Mouse (Mus musculus): ENCODE data around the gene Cadm3. TPM values are rescaled to one million over a fixed set of nuclear protein-coding genes. Genes with fewer than 3 reads are reported as not detected.

Cadm3 gene
- polyA plus RNA-seq, 1 experiment from 2014 or later: 0.26 TPM

DNA sequence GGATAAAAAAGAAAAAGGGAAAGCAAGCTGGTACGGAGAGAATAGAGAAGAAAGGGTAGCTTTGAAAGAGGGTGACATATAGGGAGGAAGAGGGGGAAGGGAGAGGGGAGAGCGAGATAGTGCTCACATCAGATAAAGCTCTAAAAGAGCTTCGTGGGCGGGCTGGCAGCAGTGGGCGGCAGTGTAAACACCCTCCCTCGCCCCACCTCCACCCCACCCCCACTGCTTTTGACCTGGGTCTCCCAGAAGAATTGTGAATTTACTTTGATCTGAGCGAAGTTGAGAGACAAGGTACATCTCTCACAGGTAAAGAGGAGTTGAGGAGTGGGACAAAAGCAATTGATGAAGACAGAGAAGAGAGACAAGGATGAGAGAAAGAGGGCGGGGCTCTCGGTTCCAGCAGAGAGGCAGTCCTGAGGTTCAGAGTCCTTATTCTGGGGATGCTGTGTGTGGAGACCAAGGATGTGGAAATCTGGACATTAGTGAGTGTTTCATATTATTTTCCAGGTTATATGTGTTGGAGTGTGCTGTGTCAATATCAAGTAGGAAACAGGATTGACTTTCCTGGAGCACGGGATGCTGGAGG lies 17.0 kb downstream of the Cadm3 start, which contains the start of gene Aim2:
Gene Aim2 (plus strand): TSS at position 508 of the 586 bp plus-strand sequence.
- no peaks in the 10 kb centered on the region for H3K36me3 ChIP-seq (ENCODE audit: insufficient read depth, low read length)
- no peaks in the 10 kb centered on the region for H3K9me3 ChIP-seq (ENCODE audit: low read length)
- no peaks in the 10 kb centered on the region for H3K4me1 ChIP-seq (ENCODE audit: insufficient read depth, low read depth, low read length)
- H3K27ac ChIP-seq (ENCODE audit: low read length): no peak within 1 kb of the TSS
- H3K27me3 ChIP-seq (replicated peaks; ENCODE audit: insufficient read depth, low read length): no peaks in the 10 kb centered on the region
- H3K4me3 ChIP-seq (ENCODE audit: low read depth, low read length): no peak within 1 kb of the TSS
- no peak for TF ChIP-seq EP300 (IDR thresholded peaks at IDR 0.05)
- TF ChIP-seq CTCF (IDR thresholded peaks at IDR 0.05): no peak
- 6% methylated on average over 10 of the region's 10 CpGs for WGBS
- H3K9ac ChIP-seq (replicated peaks; ENCODE audit: low read depth): no peak within 1 kb of the TSS
- DNase-seq (ENCODE audit: low spot score) (no peak), ATAC-seq (no peak)
- H3K4me2 ChIP-seq (replicated peaks; ENCODE audit: low read depth, low read length): peak within 1 kb of the TSS; percentile 25; the same call in 1 of the 2 replicates

DNA sequence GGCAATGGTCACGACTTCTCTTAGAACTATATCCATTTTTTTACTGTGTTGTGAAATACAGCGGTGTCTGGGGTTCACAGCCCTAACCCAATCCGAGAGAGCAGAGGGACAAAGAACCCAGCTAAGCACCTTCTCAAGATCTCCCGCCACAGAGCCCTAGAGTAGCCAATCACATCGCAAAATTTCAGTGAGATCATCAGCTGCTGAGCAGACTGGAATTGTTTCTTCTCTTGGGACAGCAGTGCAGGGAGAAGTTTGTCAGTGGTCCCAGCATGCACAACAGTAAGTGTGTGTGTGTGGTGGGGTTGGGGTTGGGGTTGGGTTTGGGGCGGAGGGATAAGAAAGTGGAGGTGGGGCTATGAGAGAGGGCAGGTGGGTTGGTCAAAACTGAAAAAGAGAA lies 17.5 kb downstream of the Cadm3 start:
- peak; percentile 64 for ATAC-seq
- H3K9ac ChIP-seq (replicated peaks; ENCODE audit: low read depth): no peak overlapping the region
- peak; percentile 35 for DNase-seq (ENCODE audit: low spot score)
- H3K27me3 ChIP-seq (replicated peaks; ENCODE audit: insufficient read depth, low read length): no peaks in the 10 kb centered on the region
- no peak overlapping the region for H3K27ac ChIP-seq (ENCODE audit: low read length)
- H3K36me3 ChIP-seq (ENCODE audit: insufficient read depth, low read length): no peaks in the 10 kb centered on the region
- no peaks in the 10 kb centered on the region for H3K9me3 ChIP-seq (ENCODE audit: low read length)
- H3K4me2 ChIP-seq (replicated peaks; ENCODE audit: low read depth, low read length): peak overlapping the region; percentile 25; the same call in 1 of the 2 replicates
- no peak for TF ChIP-seq CTCF (IDR thresholded peaks at IDR 0.05)
- TF ChIP-seq EP300 (IDR thresholded peaks at IDR 0.05): no peak
- H3K4me1 ChIP-seq (ENCODE audit: insufficient read depth, low read depth, low read length): no peaks in the 10 kb centered on the region
- no peak overlapping the region for H3K4me3 ChIP-seq (ENCODE audit: low read depth, low read length)
- 2% methylated on average over 6 of the region's 6 CpGs for WGBS

DNA sequence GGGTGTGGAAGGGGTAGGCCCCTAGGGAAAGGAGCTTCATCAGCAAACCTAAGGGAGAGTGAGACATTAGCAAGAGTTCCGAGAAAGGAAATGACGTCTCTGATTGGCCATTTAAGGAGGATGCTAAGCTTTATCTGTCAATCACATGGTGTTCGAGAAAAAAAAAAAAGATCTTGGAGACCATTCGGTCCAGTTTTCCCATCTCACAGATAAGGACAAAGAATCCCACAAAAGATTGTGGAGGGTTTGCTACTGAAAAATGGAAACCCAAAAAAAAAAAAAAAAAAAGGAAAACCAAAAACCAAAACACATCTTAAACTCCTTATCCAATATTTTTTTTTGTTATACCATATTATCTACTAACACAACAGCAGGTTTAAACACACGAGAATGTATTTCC lies 18.3 kb downstream of the Cadm3 start:
- Histone ChIP-seq H3K9me3 (ENCODE audit: low read length) (no peaks in the 10 kb centered on the region), H3K4me1 (ENCODE audit: insufficient read depth, low read depth, low read length) (no peaks in the 10 kb centered on the region), H3K36me3 (ENCODE audit: insufficient read depth, low read length) (no peaks in the 10 kb centered on the region), H3K4me3 (ENCODE audit: low read depth, low read length) (no peak overlapping the region), H3K4me2 (replicated peaks; ENCODE audit: low read depth, low read length) (no peak overlapping the region), H3K9ac (replicated peaks; ENCODE audit: low read depth) (no peak overlapping the region), H3K27me3 (replicated peaks; ENCODE audit: insufficient read depth, low read length) (no peaks in the 10 kb centered on the region), H3K27ac (ENCODE audit: low read length) (no peak overlapping the region)
- no peak for DNase-seq (ENCODE audit: low spot score)
- ATAC-seq: no peak
- no peak for TF ChIP-seq EP300 (IDR thresholded peaks at IDR 0.05)
- no peak for TF ChIP-seq CTCF (IDR thresholded peaks at IDR 0.05)
- WGBS: 61% methylated on average over 5 of the region's 5 CpGs

DNA sequence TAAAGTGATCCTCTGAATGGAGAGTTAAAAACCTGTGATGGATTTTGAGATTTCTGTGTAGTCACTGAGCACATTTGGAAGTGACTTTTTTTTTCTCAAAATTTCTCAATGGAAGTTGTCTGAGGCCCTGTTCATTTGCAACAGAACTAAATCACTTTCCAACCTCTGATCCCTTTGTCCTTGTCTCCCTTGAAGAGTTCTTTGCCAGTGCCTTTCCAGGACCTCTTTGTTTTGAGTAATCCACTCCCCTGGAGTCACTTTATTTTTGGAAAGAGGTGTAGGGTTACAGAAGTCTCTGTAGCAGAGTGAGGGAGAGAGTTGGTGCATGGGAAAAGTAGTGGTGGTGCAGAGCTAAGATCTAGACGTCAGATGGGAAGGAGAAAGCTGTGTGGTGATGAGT lies 19.0 kb downstream of the Cadm3 start:
- no peaks in the 10 kb centered on the region for H3K4me1 ChIP-seq (ENCODE audit: insufficient read depth, low read depth, low read length)
- no peak overlapping the region for H3K9ac ChIP-seq (replicated peaks; ENCODE audit: low read depth)
- 20% methylated on average over 1 of the region's 1 CpGs for WGBS
- DNase-seq (ENCODE audit: low spot score) (no peak), ATAC-seq (no peak)
- H3K9me3 ChIP-seq (ENCODE audit: low read length): no peaks in the 10 kb centered on the region
- no peak for TF ChIP-seq EP300 (IDR thresholded peaks at IDR 0.05)
- TF ChIP-seq CTCF (IDR thresholded peaks at IDR 0.05): no peak
- no peak overlapping the region for H3K4me3 ChIP-seq (ENCODE audit: low read depth, low read length)
- H3K27me3 ChIP-seq (replicated peaks; ENCODE audit: insufficient read depth, low read length): no peaks in the 10 kb centered on the region
- H3K4me2 ChIP-seq (replicated peaks; ENCODE audit: low read depth, low read length): no peak overlapping the region
- no peak overlapping the region for H3K27ac ChIP-seq (ENCODE audit: low read length)
- no peaks in the 10 kb centered on the region for H3K36me3 ChIP-seq (ENCODE audit: insufficient read depth, low read length)

DNA sequence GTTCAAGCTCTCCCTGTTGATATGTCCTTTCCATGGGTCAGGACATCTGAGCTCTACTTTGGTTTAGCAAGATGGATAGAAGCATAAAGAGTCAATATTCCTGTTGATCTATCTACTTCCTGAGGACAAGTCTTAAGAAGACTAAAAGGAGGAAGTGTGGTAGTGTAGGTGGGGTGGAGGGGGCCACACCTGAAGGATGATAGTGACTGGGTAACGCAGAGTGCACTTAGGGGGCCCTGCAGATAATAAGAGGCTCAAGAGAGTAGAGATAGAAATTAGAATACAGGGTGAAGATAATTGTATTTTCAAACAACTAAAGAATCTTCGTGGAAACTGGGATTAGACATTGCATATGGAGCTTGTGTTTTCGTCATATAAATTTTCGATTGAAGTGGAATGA lies 22.4 kb downstream of the Cadm3 start:
- DNase-seq (ENCODE audit: low spot score) (no peak), ATAC-seq (no peak)
- Histone ChIP-seq H3K4me1 (ENCODE audit: insufficient read depth, low read depth, low read length) (no peaks in the 10 kb centered on the region), H3K27me3 (replicated peaks; ENCODE audit: insufficient read depth, low read length) (no peaks in the 10 kb centered on the region), H3K36me3 (ENCODE audit: insufficient read depth, low read length) (no peaks in the 10 kb centered on the region), H3K9me3 (ENCODE audit: low read length) (no peaks in the 10 kb centered on the region), H3K9ac (replicated peaks; ENCODE audit: low read depth) (no peak overlapping the region), H3K27ac (ENCODE audit: low read length) (no peak overlapping the region), H3K4me2 (replicated peaks; ENCODE audit: low read depth, low read length) (no peak overlapping the region), H3K4me3 (ENCODE audit: low read depth, low read length) (no peak overlapping the region)
- 83% methylated on average over 4 of the region's 4 CpGs for WGBS
- no peak for TF ChIP-seq CTCF (IDR thresholded peaks at IDR 0.05)
- TF ChIP-seq EP300 (IDR thresholded peaks at IDR 0.05): no peak

DNA sequence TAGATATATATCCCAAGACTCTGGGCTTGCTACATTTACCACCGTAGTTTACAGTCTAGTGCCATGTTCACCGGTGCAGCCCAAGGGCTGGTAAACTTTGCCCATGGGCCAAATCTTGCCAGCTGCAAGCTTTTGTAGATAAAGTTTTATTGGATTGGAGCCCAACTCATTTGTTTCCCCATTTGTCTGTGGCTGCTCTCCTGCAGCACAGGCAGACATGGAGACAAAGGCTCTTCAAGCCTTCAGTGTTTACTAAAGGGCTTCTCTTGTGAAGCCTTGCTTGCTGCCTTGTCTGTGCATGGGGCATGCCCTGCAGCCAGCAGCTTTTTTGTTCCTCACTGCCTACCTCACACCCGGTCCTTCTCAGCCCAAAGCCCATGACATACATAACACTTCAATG lies 23.6 kb downstream of the Cadm3 start:
- H3K27me3 ChIP-seq (replicated peaks; ENCODE audit: insufficient read depth, low read length): no peaks in the 10 kb centered on the region
- no peaks in the 10 kb centered on the region for H3K9me3 ChIP-seq (ENCODE audit: low read length)
- no peak overlapping the region for H3K9ac ChIP-seq (replicated peaks; ENCODE audit: low read depth)
- no peaks in the 10 kb centered on the region for H3K36me3 ChIP-seq (ENCODE audit: insufficient read depth, low read length)
- DNase-seq (ENCODE audit: low spot score) (no peak), ATAC-seq (no peak)
- no peak overlapping the region for H3K4me3 ChIP-seq (ENCODE audit: low read depth, low read length)
- TF ChIP-seq CTCF (IDR thresholded peaks at IDR 0.05) (no peak), EP300 (IDR thresholded peaks at IDR 0.05) (no peak)
- H3K4me1 ChIP-seq (ENCODE audit: insufficient read depth, low read depth, low read length): no peaks in the 10 kb centered on the region
- H3K27ac ChIP-seq (ENCODE audit: low read length): no peak overlapping the region
- no peak overlapping the region for H3K4me2 ChIP-seq (replicated peaks; ENCODE audit: low read depth, low read length)
- WGBS: 61% methylated on average over 3 of the region's 3 CpGs

DNA sequence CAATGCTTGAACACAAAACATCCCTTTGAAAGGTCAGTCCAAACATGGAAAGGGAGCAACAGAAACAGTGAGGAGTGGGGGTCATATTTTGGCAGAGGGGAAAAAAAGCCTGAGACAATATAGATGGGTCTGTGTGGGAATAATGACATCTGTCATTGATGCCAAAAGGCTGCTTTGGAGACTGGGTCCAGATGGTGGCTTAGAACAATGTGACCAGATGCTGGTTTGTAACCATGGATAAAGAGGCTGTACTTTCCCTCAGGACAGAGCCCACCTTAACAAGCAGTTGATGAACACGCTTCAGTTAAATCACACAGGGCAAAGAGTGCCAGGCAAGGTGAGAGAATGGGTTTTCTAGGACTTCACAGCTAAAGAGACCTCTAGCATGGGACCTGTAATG lies 25.1 kb downstream of the Cadm3 start:
- H3K9ac ChIP-seq (replicated peaks; ENCODE audit: low read depth): no peak overlapping the region
- no peaks in the 10 kb centered on the region for H3K9me3 ChIP-seq (ENCODE audit: low read length)
- H3K36me3 ChIP-seq (ENCODE audit: insufficient read depth, low read length): no peaks in the 10 kb centered on the region
- ATAC-seq (no peak), DNase-seq (ENCODE audit: low spot score) (no peak)
- H3K4me1 ChIP-seq (ENCODE audit: insufficient read depth, low read depth, low read length): no peaks in the 10 kb centered on the region
- H3K4me2 ChIP-seq (replicated peaks; ENCODE audit: low read depth, low read length): no peak overlapping the region
- H3K27me3 ChIP-seq (replicated peaks; ENCODE audit: insufficient read depth, low read length): no peaks in the 10 kb centered on the region
- H3K27ac ChIP-seq (ENCODE audit: low read length): no peak overlapping the region
- no peak overlapping the region for H3K4me3 ChIP-seq (ENCODE audit: low read depth, low read length)
- TF ChIP-seq CTCF (IDR thresholded peaks at IDR 0.05): no peak
- TF ChIP-seq EP300 (IDR thresholded peaks at IDR 0.05): no peak
- WGBS: 83% methylated on average over 1 of the region's 1 CpGs

All from lung, postnatal 0 days (tissue).